Mouse (Mus musculus): ENCODE results near the gene Tacc3. TPM values are rescaled to one million over a fixed set of nuclear protein-coding genes. Genes with fewer than 3 reads are reported as not detected.

The Tacc3 gene
- polyA plus RNA-seq, 1 experiment from 2014 or later = 205 TPM

DNA sequence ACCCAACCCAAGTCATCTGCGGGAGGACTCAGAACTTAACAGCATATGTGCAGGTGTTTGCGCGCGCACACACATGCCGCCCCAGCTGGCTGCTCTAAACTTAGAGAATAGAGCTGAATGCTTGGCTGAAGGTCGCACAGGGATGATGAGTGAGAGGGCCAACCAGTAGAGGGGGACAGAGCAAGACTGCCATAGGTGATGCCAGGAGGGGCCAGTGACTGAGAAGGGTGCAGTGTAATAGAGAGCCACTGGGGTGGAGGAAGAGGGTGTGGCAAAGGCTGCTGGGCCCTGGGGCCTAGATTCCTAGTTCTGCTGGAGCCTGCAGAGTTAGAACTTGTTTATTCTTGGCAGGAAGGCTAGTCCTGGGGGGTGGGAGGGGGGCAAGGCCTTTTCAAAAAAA, 58.5 kb downstream of the Tacc3 start:
- H3K36me3 ChIP-seq = no peaks in the 10 kb centered on the region
- no peaks in the 10 kb centered on the region for H3K9me3 ChIP-seq
- no peak overlapping the region for H3K9ac ChIP-seq (replicated peaks)
- peaks cover 86% of the 10 kb centered on the region for H3K27me3 ChIP-seq
- H3K4me1 ChIP-seq = peaks cover 25% of the 10 kb centered on the region
- WGBS = 82% methylated on average over 6 of the region's 6 CpGs
- no peak overlapping the region for H3K4me2 ChIP-seq (replicated peaks)
- no peak overlapping the region for H3K27ac ChIP-seq (replicated peaks)
- no peak overlapping the region for H3K4me3 ChIP-seq
- no peak for ATAC-seq (ENCODE audit: low FRiP score, low read depth)

GRCm38 (mm10) chr5:33718460-33718859, 60.5 kb downstream of the Tacc3 start:
- no peak for ATAC-seq (ENCODE audit: low FRiP score, low read depth)
- peaks cover 37% of the 10 kb centered on the region for H3K4me1 ChIP-seq
- H3K27me3 ChIP-seq = peaks cover 70% of the 10 kb centered on the region
- H3K36me3 ChIP-seq = no peaks in the 10 kb centered on the region
- H3K9me3 ChIP-seq = no peaks in the 10 kb centered on the region
- no peak overlapping the region for H3K27ac ChIP-seq (replicated peaks)
- WGBS = 43% methylated on average over 5 of the region's 5 CpGs
- H3K9ac ChIP-seq (replicated peaks) = no peak overlapping the region
- no peak overlapping the region for H3K4me2 ChIP-seq (replicated peaks)
- no peak overlapping the region for H3K4me3 ChIP-seq

GRCm38 (mm10) chr5:33720852-33721490, 63.0 kb downstream of the Tacc3 start:
- 12% methylated on average over 8 of the region's 8 CpGs for WGBS
- peak overlapping the region; percentile 75 for H3K4me2 ChIP-seq (replicated peaks)
- peak overlapping the region; percentile 78 for H3K9ac ChIP-seq (replicated peaks)
- peak overlapping the region; percentile 66 for H3K4me3 ChIP-seq
- peaks cover 71% of the 10 kb centered on the region for H3K27me3 ChIP-seq
- no peaks in the 10 kb centered on the region for H3K36me3 ChIP-seq
- ATAC-seq (ENCODE audit: low FRiP score, low read depth) = no peak
- H3K4me1 ChIP-seq = peaks cover 59% of the 10 kb centered on the region
- H3K27ac ChIP-seq (replicated peaks) = peak overlapping the region; percentile 86
- no peaks in the 10 kb centered on the region for H3K9me3 ChIP-seq

DNA sequence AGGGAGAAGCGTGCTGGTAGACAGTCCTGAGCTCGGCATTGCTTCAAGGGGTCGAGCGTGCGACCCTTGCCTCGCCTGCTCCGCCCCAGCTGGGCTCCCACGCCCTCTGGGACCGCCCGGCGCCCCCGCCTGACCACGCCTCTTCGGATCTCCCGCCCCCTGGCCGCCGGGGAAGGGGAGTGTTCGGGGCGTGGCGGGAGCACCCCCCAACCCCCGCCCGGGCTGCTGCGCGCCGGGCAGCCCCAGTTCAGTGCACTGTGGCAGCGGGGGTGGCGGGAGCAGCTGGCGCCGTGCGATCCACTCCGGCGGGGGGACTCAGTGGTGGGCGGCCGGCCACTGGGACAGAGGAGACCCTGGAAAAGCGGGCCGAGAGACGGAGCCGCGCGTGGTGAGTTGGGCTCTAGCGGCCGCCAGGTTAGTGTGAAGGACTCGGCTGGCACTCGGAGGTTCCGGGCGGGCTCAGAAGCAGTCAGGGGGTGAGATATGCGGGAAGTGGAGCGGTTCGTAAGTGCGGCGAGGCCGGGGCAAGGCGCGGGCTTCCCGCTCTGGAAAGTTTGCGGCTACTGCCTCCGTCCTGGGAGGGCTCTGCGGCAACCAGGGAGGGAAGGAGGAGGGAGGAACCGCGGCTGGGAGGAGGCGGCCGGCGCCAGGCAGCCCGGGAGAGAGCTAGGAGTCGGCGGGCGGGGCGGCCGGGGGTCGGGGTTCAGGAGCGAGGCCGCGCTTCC, 63.8 kb downstream of the Tacc3 start, which contains the start of gene Fgfr3:
TSS of gene Fgfr3 (plus strand) at position 134 of the 725 bp plus-strand sequence.
- H3K4me3 ChIP-seq = peak within 1 kb of the TSS; percentile 66
- peak; percentile 67 for ATAC-seq (ENCODE audit: low FRiP score, low read depth)
- H3K27ac ChIP-seq (replicated peaks) = peak within 1 kb of the TSS; percentile 86
- H3K36me3 ChIP-seq = 0 out of 2 replicates have a peak, but pooled peaks cover 3% of the 10 kb centered on the region
- no peaks in the 10 kb centered on the region for H3K9me3 ChIP-seq
- peaks cover 66% of the 10 kb centered on the region for H3K4me1 ChIP-seq
- peak within 1 kb of the TSS; percentile 78 for H3K9ac ChIP-seq (replicated peaks)
- peak within 1 kb of the TSS; percentile 75 for H3K4me2 ChIP-seq (replicated peaks)
- 1% methylated on average over 69 of the region's 73 CpGs for WGBS
- peaks cover 71% of the 10 kb centered on the region for H3K27me3 ChIP-seq

- Histone ChIP-seq H3K4me3 (peak overlapping the region; percentile 66), H3K4me2 (replicated peaks) (peak overlapping the region; percentile 75), H3K27me3 (peaks cover 73% of the 10 kb centered on the region), H3K9me3 (no peaks in the 10 kb centered on the region), H3K27ac (replicated peaks) (peak overlapping the region; percentile 86), H3K9ac (replicated peaks) (peak overlapping the region; percentile 78), H3K36me3 (0 out of 2 replicates have a peak, but pooled peaks cover 3% of the 10 kb centered on the region), H3K4me1 (peaks cover 67% of the 10 kb centered on the region)
- ATAC-seq (ENCODE audit: low FRiP score, low read depth) = no peak
- under 1% methylated on average over 53 of the region's 53 CpGs for WGBS
Measured at GRCm38 (mm10) chr5:33722266-33723018, 64.5 kb downstream of the Tacc3 start.

- peak overlapping the region; percentile 86 for H3K27ac ChIP-seq (replicated peaks)
- 0% methylated on average over 61 of the region's 61 CpGs for WGBS
- peak overlapping the region; percentile 66 for H3K4me3 ChIP-seq
- ATAC-seq (ENCODE audit: low FRiP score, low read depth) = peak; percentile 73
- peaks cover 67% of the 10 kb centered on the region for H3K4me1 ChIP-seq
- peak overlapping the region; percentile 75 for H3K4me2 ChIP-seq (replicated peaks)
- peak overlapping the region; percentile 78 for H3K9ac ChIP-seq (replicated peaks)
- H3K36me3 ChIP-seq = peaks cover 10% of the 10 kb centered on the region; the same call in 1 of the 2 replicates
- peaks cover 78% of the 10 kb centered on the region for H3K27me3 ChIP-seq
- no peaks in the 10 kb centered on the region for H3K9me3 ChIP-seq
Measured at GRCm38 (mm10) chr5:33723019-33723640, 65.2 kb downstream of the Tacc3 start.

DNA sequence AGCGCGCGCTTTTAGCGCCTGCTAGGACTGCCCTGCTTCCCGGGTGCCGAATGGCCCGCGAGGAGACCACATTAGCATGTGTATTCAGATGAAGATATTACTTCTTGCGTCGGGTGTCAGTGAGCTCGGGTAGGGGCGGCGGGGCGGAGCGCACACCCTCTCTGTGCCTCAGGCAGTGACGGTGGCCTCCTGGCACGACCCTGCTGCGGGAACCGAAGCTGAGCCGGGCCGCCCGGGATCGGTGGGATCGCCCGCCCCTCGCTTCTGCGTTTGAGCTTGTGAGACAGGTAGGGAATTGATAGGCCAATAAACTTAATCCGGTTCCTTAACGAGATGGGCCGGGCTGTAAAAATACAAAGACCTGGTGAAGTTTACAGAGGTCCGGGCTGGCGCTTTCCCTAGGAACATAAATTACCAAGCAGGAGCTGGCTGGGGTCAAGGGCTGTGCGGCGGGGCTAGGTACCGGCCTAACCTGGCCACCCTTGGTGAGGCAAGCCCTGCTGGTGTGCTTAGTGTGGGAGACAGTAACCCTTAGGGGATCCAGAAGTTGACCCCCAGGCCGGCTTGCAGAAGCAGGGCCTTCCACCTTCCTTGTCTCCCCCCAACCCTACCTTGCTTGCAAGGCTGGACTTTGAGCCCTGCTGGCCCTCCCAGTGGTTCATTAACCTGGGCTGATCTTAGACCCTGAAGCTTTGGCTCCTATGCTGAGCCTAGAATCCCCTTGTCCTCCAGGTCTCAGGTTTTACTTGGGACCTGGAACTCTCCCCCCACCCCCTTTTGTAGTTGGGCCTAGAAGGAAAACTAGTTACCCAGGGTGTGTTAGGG, 65.9 kb downstream of the Tacc3 start:
- Histone ChIP-seq H3K27me3 (peaks cover 77% of the 10 kb centered on the region), H3K4me1 (peaks cover 62% of the 10 kb centered on the region), H3K9ac (replicated peaks) (peak overlapping the region; percentile 78), H3K27ac (replicated peaks) (peak overlapping the region; percentile 86), H3K9me3 (no peaks in the 10 kb centered on the region), H3K4me2 (replicated peaks) (peak overlapping the region; percentile 75), H3K4me3 (peak overlapping the region; percentile 66), H3K36me3 (peaks cover 17% of the 10 kb centered on the region)
- WGBS = under 1% methylated on average over 36 of the region's 36 CpGs
- peak; percentile 75 for ATAC-seq (ENCODE audit: low FRiP score, low read depth)

GRCm38 (mm10) chr5:33726081-33726647, 68.2 kb downstream of the Tacc3 start:
- whole genome bisulfite sequencing = 81% methylated on average over 7 of the region's 7 CpGs
- Histone ChIP-seq H3K4me1 (peaks cover 50% of the 10 kb centered on the region), H3K4me3 (peak overlapping the region; percentile 66), H3K4me2 (replicated peaks) (peak overlapping the region; percentile 75), H3K27me3 (peaks cover 74% of the 10 kb centered on the region), H3K9me3 (no peaks in the 10 kb centered on the region), H3K9ac (replicated peaks) (peak overlapping the region; percentile 1; the same call in 1 of the 2 replicates), H3K36me3 (peaks cover 40% of the 10 kb centered on the region), H3K27ac (replicated peaks) (no peak overlapping the region)
- no peak for ATAC-seq (ENCODE audit: low FRiP score, low read depth)

GRCm38 (mm10) chr5:33726891-33727290, 69.0 kb downstream of the Tacc3 start:
- ATAC-seq (ENCODE audit: low FRiP score, low read depth) = no peak
- Histone ChIP-seq H3K4me2 (replicated peaks) (peak overlapping the region; percentile 75), H3K36me3 (peaks cover 47% of the 10 kb centered on the region), H3K27me3 (peaks cover 79% of the 10 kb centered on the region), H3K9ac (replicated peaks) (peak overlapping the region; percentile 1; the same call in 1 of the 2 replicates), H3K4me1 (peaks cover 42% of the 10 kb centered on the region), H3K4me3 (peak overlapping the region; percentile 66; the same call in 1 of the 2 replicates), H3K9me3 (no peaks in the 10 kb centered on the region), H3K27ac (replicated peaks) (no peak overlapping the region)
- WGBS = 79% methylated on average over 1 of the region's 1 CpGs
